Mouse (Mus musculus) forebrain, embryonic 14.5 days (tissue): ENCODE results near the gene Uck2. TPM values are rescaled to one million over a fixed set of nuclear protein-coding genes. Genes with fewer than 3 reads are reported as not detected.

Source experiments
- ATAC-seq: fragments of 200-750 bp; cut with Nextera tagmentation; 2 replicates; pipeline ENCODE4 v1.8.0; 2017; ENCODE audit warnings: mild to moderate bottlenecking, moderate library complexity
- DNase-seq: peaks from one replicate; pipeline ENCODE4 v3.0.0-alpha.2; 2015; ENCODE audit warnings: low spot score
- H3K27ac ChIP-seq: fragments of 300-500 bp; sonication (generic); 2 replicates; pipeline ENCODE4 v1.5.1; 2014; ENCODE audit warnings: low read depth, mild to moderate bottlenecking, control low read depth, low read length, moderate library complexity
- H3K27me3 ChIP-seq: fragments of 300-500 bp; sonication (generic); replicated peaks from 2 replicates; pipeline ENCODE4 v1.6.1; 2014; ENCODE audit warnings: low read length, control low read depth, mixed read lengths; ENCODE audit not compliant: control insufficient read depth, insufficient read depth
- H3K36me3 ChIP-seq: fragments of 300-500 bp; sonication (generic); 2 replicates; pipeline ENCODE4 v1.6.1; 2014; ENCODE audit warnings: low read length, control low read depth; ENCODE audit not compliant: control insufficient read depth, insufficient read depth
- H3K4me1 ChIP-seq: fragments of 300-500 bp; sonication (generic); 2 replicates; pipeline ENCODE4 v1.6.1; 2014; ENCODE audit warnings: antibody characterized with exemption, low read length, control low read depth; ENCODE audit not compliant: control insufficient read depth, insufficient read depth
- H3K4me2 ChIP-seq: fragments of 300-500 bp; sonication (generic); 2 replicates; pipeline ENCODE4 v1.6.1; 2014; ENCODE audit warnings: mild to moderate bottlenecking, control low read depth, low read length
- H3K4me3 ChIP-seq: fragments of 300-500 bp; sonication (generic); 2 replicates; pipeline ENCODE4 v1.5.1; 2014; ENCODE audit warnings: low read depth, low read length, control low read depth
- H3K9ac ChIP-seq: fragments of 300-500 bp; sonication (generic); 2 replicates; pipeline ENCODE4 v1.6.1; 2014; ENCODE audit warnings: mild to moderate bottlenecking, low read length, control low read depth, moderate library complexity
- H3K9me3 ChIP-seq: fragments of 300-500 bp; sonication (generic); replicated peaks from 2 replicates; pipeline ENCODE4 v1.6.1; 2016; ENCODE audit warnings: low read length, control low read depth, mixed read lengths; ENCODE audit not compliant: control insufficient read depth
- WGBS: fragments of 180-500 bp; shearing (Covaris S2); extraction: QIAGEN DNeasy Blood & Tissue Kit; methylation state at CpG from one replicate; pipeline ENCODE4 v1.1.7; 2014; 5-methylcytosine and 5-hydroxymethylcytosine counted together
- polyA plus RNA-seq: library from polyadenylated mRNA; unstranded; fragments of >200 nt; fragmentation: Nextera tagmentation; extraction: Ambion mirVana; gene quantifications from 2 replicates; pipeline ENCODE4 v1.2.1, GENCODE M21; 2014

The Uck2 gene
- polyA plus RNA-seq, 1 experiment from 2014 or later = 54.1 TPM

GRCm38 (mm10) chr1:167287156-167287555, 2.0 kb upstream of the Uck2 start:
- no peak for DNase-seq

GRCm38 (mm10) chr1:167285356-167285755, 236 bp upstream of the Uck2 start:
- ATAC-seq (no peak; the same call in 1 of the 2 replicates), DNase-seq (no peak)
- H3K27ac ChIP-seq = peak overlapping the region; percentile 97; the same call in 1 of the 2 replicates
- under 1% methylated on average over 8 of the region's 8 CpGs for WGBS
- H3K4me3 ChIP-seq = peak overlapping the region; percentile 89
- H3K9ac ChIP-seq = peak overlapping the region; percentile 91
- no peaks in the 10 kb centered on the region for H3K27me3 ChIP-seq
- H3K4me1 ChIP-seq = peaks cover 25% of the 10 kb centered on the region
- 0 out of 2 replicates have a peak, but pooled peaks cover under 1% of the 10 kb centered on the region for H3K36me3 ChIP-seq
- peak overlapping the region; percentile 54 for H3K4me2 ChIP-seq
- no peaks in the 10 kb centered on the region for H3K9me3 ChIP-seq

More at GRCm38 (mm10) chr1:167287156-167287555, 2.0 kb upstream of the Uck2 start:
- no peak overlapping the region for H3K4me3 ChIP-seq
- no peak overlapping the region for H3K27ac ChIP-seq
- no peak for ATAC-seq
- no peak overlapping the region for H3K9ac ChIP-seq
- WGBS = 92% methylated on average over 5 of the region's 5 CpGs
- H3K9me3 ChIP-seq = no peaks in the 10 kb centered on the region
- H3K27me3 ChIP-seq = no peaks in the 10 kb centered on the region
- peaks cover 22% of the 10 kb centered on the region for H3K4me1 ChIP-seq
- no peaks in the 10 kb centered on the region for H3K36me3 ChIP-seq
- H3K4me2 ChIP-seq = no peak overlapping the region

DNA sequence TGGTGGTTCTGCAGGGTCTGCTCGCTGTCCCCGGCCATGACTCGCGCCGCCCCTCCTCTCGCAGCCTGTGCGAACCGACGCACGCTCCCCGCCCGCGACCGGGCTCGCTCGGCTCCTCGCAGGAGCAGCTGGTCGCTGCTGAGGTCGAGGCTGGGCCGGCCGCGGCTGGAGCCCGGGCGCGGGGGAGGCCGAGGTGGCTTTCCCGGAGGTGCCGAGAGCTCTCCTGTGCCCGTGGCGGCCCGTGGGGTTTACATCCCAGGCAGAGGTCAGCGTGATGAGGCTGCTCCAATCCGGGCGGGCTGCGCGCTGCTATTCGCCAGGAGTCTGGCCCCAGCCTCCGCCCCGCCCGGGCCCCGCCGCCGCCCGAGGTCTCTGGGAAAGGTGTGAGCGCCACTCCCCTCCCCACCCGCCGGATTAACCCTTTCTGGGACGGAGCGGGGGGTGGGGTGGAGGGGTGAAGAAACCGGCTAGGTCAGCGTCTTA, 242 bp downstream of the Uck2 start:
- under 1% methylated on average over 46 of the region's 51 CpGs for WGBS
- Histone ChIP-seq H3K27me3 (no peaks in the 10 kb centered on the region), H3K4me3 (peak overlapping the region; percentile 89), H3K27ac (peak overlapping the region; percentile 97), H3K36me3 (0 out of 2 replicates have a peak, but pooled peaks cover 4% of the 10 kb centered on the region), H3K4me2 (peak overlapping the region; percentile 54), H3K4me1 (peaks cover 20% of the 10 kb centered on the region), H3K9ac (peak overlapping the region; percentile 91), H3K9me3 (no peaks in the 10 kb centered on the region)
- DNase-seq (peak; percentile 89), ATAC-seq (peak; percentile 86)

DNA sequence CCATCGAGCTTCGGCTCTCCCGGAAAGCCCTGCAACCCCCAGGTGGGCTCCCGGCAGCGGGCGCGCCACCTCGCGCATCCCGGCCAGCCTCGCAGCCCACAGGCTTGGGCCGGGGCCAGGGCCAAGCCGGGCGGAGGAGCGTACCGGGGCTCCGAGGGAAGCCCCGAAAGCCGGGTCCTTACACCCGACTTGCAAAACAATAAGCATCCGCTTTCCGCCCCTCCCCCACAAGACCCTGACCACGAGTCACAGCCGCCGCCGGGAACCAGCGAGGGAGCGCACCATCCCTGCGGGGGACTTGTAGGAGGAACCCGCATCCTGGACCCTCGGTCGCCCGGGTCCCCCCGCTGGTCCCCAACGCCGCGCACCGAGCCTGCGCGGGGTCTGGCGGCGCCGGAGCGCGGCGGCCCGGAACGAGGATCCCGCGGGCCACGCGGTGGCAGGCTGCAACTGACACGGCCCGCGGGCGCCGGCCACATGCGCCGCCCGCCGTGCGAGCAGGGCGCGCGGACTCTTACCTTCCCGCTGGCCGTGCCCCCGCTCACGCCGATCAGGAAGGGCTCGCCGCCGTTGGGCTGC, 773 bp downstream of the Uck2 start:
- H3K4me1 ChIP-seq = peaks cover 16% of the 10 kb centered on the region
- peak overlapping the region; percentile 54 for H3K4me2 ChIP-seq
- no peaks in the 10 kb centered on the region for H3K27me3 ChIP-seq
- H3K27ac ChIP-seq = peak overlapping the region; percentile 97
- under 1% methylated on average over 73 of the region's 73 CpGs for WGBS
- H3K9ac ChIP-seq = peak overlapping the region; percentile 91
- ATAC-seq (peak; percentile 72), DNase-seq (peak; percentile 84)
- no peaks in the 10 kb centered on the region for H3K9me3 ChIP-seq
- H3K4me3 ChIP-seq = peak overlapping the region; percentile 89
- H3K36me3 ChIP-seq = 0 out of 2 replicates have a peak, but pooled peaks cover 4% of the 10 kb centered on the region

GRCm38 (mm10) chr1:167283441-167284257, 1.5 kb downstream of the Uck2 start:
- Histone ChIP-seq H3K9me3 (no peaks in the 10 kb centered on the region), H3K9ac (peak overlapping the region; percentile 91), H3K4me3 (peak overlapping the region; percentile 89), H3K4me1 (peaks cover 16% of the 10 kb centered on the region), H3K36me3 (0 out of 2 replicates have a peak, but pooled peaks cover 9% of the 10 kb centered on the region), H3K4me2 (peak overlapping the region; percentile 54), H3K27ac (peak overlapping the region; percentile 97), H3K27me3 (no peaks in the 10 kb centered on the region)
- WGBS = under 1% methylated on average over 44 of the region's 44 CpGs
- ATAC-seq (peak; percentile 51), DNase-seq (peak; percentile 79)

GRCm38 (mm10) chr1:167282768-167283167, 2.4 kb downstream of the Uck2 start:
- peak overlapping the region; percentile 54 for H3K4me2 ChIP-seq
- no peak for ATAC-seq
- peaks cover 16% of the 10 kb centered on the region for H3K4me1 ChIP-seq
- WGBS = 44% methylated on average over 5 of the region's 5 CpGs
- H3K27me3 ChIP-seq = no peaks in the 10 kb centered on the region
- no peak for DNase-seq
- 0 out of 2 replicates have a peak, but pooled peaks cover 9% of the 10 kb centered on the region for H3K36me3 ChIP-seq
- H3K9me3 ChIP-seq = no peaks in the 10 kb centered on the region
- H3K27ac ChIP-seq = no peak overlapping the region
- H3K4me3 ChIP-seq = peak overlapping the region; percentile 89
- H3K9ac ChIP-seq = peak overlapping the region; percentile 91; the same call in 1 of the 2 replicates

- 0 out of 2 replicates have a peak, but pooled peaks cover 9% of the 10 kb centered on the region for H3K36me3 ChIP-seq
- peak overlapping the region; percentile 32 for H3K9ac ChIP-seq
- DNase-seq (no peak), ATAC-seq (no peak)
- whole genome bisulfite sequencing = 38% methylated on average over 3 of the region's 3 CpGs
- peak overlapping the region; percentile 54; the same call in 1 of the 2 replicates for H3K4me2 ChIP-seq
- H3K9me3 ChIP-seq = no peaks in the 10 kb centered on the region
- H3K4me1 ChIP-seq = peaks cover 16% of the 10 kb centered on the region
- H3K4me3 ChIP-seq = 0 out of 2 replicates have a peak overlapping the region, but pooled peaks have one; percentile 2
- no peaks in the 10 kb centered on the region for H3K27me3 ChIP-seq
- H3K27ac ChIP-seq = no peak overlapping the region
These were observed 3.0 kb downstream of the Uck2 start for GRCm38 (mm10) chr1:167282112-167282511.

DNA sequence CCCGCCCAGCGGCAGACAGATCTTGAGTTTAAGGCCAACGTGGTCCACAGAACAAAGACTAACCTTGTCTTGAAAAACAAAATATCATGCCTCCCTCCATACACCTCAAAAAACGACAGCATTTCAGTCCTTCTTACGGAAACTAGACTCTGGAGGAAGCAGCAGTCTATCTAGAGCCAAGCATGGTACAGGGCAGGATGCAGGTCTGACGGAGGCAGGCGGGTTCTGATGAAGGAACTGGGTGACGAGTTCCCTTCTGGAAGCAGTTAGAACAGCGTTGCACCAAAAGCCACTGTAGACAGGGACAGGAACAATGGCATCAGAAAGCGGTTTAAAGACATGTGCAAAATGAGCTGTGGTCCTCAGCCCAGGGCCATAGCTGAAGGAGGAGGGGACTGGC, 5.1 kb downstream of the Uck2 start:
- DNase-seq = no peak
- no peak overlapping the region for H3K4me2 ChIP-seq
- H3K4me3 ChIP-seq = no peak overlapping the region
- no peak for ATAC-seq
- H3K9ac ChIP-seq = no peak overlapping the region
- 0 out of 2 replicates have a peak, but pooled peaks cover 9% of the 10 kb centered on the region for H3K36me3 ChIP-seq
- 87% methylated on average over 10 of the region's 10 CpGs for WGBS
- no peaks in the 10 kb centered on the region for H3K27me3 ChIP-seq
- no peaks in the 10 kb centered on the region for H3K9me3 ChIP-seq
- H3K27ac ChIP-seq = no peak overlapping the region
- H3K4me1 ChIP-seq = peaks cover 12% of the 10 kb centered on the region
